Comparison of ENCODE assay signal across 8 mouse cellular contexts in genomic region chrX:101639741-101640166, GRCm38 (mm10). TPM values are rescaled to one million over a fixed set of nuclear protein-coding genes. Genes with fewer than 3 reads are reported as not detected.
DNase-seq lines count a peak whose midpoint lies in the region; ATAC-seq lines count a peak whose summit lies in the region.

Ogt (plus strand) TSS chrX:101640060.

- DNase-seq in adipocyte (ENCODE audit: low spot score) = peak; percentile 97
- DNase-seq in embryo, embryonic 10 days (ENCODE audit: low spot score) = peak; percentile 96
- DNase-seq in gastrocnemius, postnatal 10 days = peak; percentile 64
- peak; percentile 94 for DNase-seq in induced T-regulatory cell, adult 2 months (ENCODE audit: low read depth)
- DNase-seq in left cerebral cortex, adult 9 months (ENCODE audit: low spot score in 2 of 2) = peak; percentile 78 to 94
- peak; percentile 76 for DNase-seq in right cerebral cortex, postnatal 14 days
- peak; percentile 85 to 87 for DNase-seq in urinary bladder, postnatal 36 days (ENCODE audit: low spot score in 2 of 2)

- peak; percentile 98 for ATAC-seq in megakaryocyte progenitor cell, adult 5-6 weeks (replicated peaks; ENCODE audit: poor library complexity)

RNA-seq across cellular contexts. Expression of gene Ogt, which starts in this region (rescaled TPM):
- 10 to 100 TPM; 56.5 to 82.2 TPM for total RNA-seq in gastrocnemius, postnatal 10 days (2021)
- 85.2 and 148 TPM in 2 replicates for total RNA-seq in megakaryocyte progenitor cell, adult 5-6 weeks (2015)
- 53.9 and 80.9 TPM in 2 replicates for total RNA-seq in megakaryocyte progenitor cell, adult 5-6 weeks (2017)

Comparison
In these comparisons a context has a peak if more than half of its experiments do, and no peak if none do; other contexts are left out.
1. Peak in every context shown above with its lines: DNase-seq and ATAC-seq.